Mouse (Mus musculus): ENCODE measurements around the gene Szt2. TPM values are rescaled to one million over a fixed set of nuclear protein-coding genes. Genes with fewer than 3 reads are reported as not detected.

Szt2 gene
- polyA plus RNA-seq, 1 experiment from 2014 or later = 4.7 TPM

GRCm38 (mm10) chr4:118394505-118394904, 14.6 kb downstream of the Szt2 start:
- Histone ChIP-seq H3K4me1 (ENCODE audit: control insufficient read depth, insufficient read depth, low read length) (0 out of 2 replicates have a peak, but pooled peaks cover 2% of the 10 kb centered on the region), H3K27me3 (replicated peaks; ENCODE audit: control insufficient read depth, insufficient read depth, low read length) (no peaks in the 10 kb centered on the region), H3K4me2 (ENCODE audit: low read depth, low read length) (no peak overlapping the region), H3K27ac (ENCODE audit: low read length) (no peak overlapping the region), H3K9ac (ENCODE audit: low read depth, low read length) (no peak overlapping the region), H3K36me3 (ENCODE audit: control insufficient read depth, insufficient read depth, low read length) (peaks cover 28% of the 10 kb centered on the region), H3K9me3 (ENCODE audit: control insufficient read depth, low read length) (no peaks in the 10 kb centered on the region), H3K4me3 (ENCODE audit: low read length) (no peak overlapping the region)
- 87% methylated on average over 6 of the region's 6 CpGs for WGBS
- ATAC-seq = no peak

- no peaks in the 10 kb centered on the region for H3K27me3 ChIP-seq (replicated peaks; ENCODE audit: control insufficient read depth, insufficient read depth, low read length)
These were observed 18.9 kb downstream of the Szt2 start for GRCm38 (mm10) chr4:118390146-118390545.

GRCm38 (mm10) chr4:118387316-118387715, 21.8 kb downstream of the Szt2 start:
- Histone ChIP-seq H3K4me2 (ENCODE audit: low read depth, low read length) (no peak overlapping the region), H3K27me3 (replicated peaks; ENCODE audit: control insufficient read depth, insufficient read depth, low read length) (no peaks in the 10 kb centered on the region), H3K9ac (ENCODE audit: low read depth, low read length) (no peak overlapping the region), H3K4me1 (ENCODE audit: control insufficient read depth, insufficient read depth, low read length) (no peaks in the 10 kb centered on the region), H3K4me3 (ENCODE audit: low read length) (no peak overlapping the region), H3K36me3 (ENCODE audit: control insufficient read depth, insufficient read depth, low read length) (peaks cover 37% of the 10 kb centered on the region), H3K27ac (ENCODE audit: low read length) (no peak overlapping the region), H3K9me3 (ENCODE audit: control insufficient read depth, low read length) (no peaks in the 10 kb centered on the region)
- 92% methylated on average over 8 of the region's 8 CpGs for WGBS
- ATAC-seq = no peak

More at GRCm38 (mm10) chr4:118390146-118390545, 18.9 kb downstream of the Szt2 start:
- no peak overlapping the region for H3K9ac ChIP-seq (ENCODE audit: low read depth, low read length)
- H3K27ac ChIP-seq (ENCODE audit: low read length) = no peak overlapping the region
- H3K9me3 ChIP-seq (ENCODE audit: control insufficient read depth, low read length) = no peaks in the 10 kb centered on the region
- no peak for ATAC-seq
- H3K36me3 ChIP-seq (ENCODE audit: control insufficient read depth, insufficient read depth, low read length) = peaks cover 39% of the 10 kb centered on the region
- H3K4me1 ChIP-seq (ENCODE audit: control insufficient read depth, insufficient read depth, low read length) = no peaks in the 10 kb centered on the region
- 88% methylated on average over 11 of the region's 11 CpGs for WGBS
- no peak overlapping the region for H3K4me3 ChIP-seq (ENCODE audit: low read length)
- no peak overlapping the region for H3K4me2 ChIP-seq (ENCODE audit: low read depth, low read length)

- H3K9ac ChIP-seq (ENCODE audit: low read depth, low read length) = no peak overlapping the region
- 92% methylated on average over 7 of the region's 7 CpGs for WGBS
- H3K4me1 ChIP-seq (ENCODE audit: control insufficient read depth, insufficient read depth, low read length) = no peaks in the 10 kb centered on the region
- H3K27ac ChIP-seq (ENCODE audit: low read length) = no peak overlapping the region
- no peak overlapping the region for H3K4me2 ChIP-seq (ENCODE audit: low read depth, low read length)
- no peaks in the 10 kb centered on the region for H3K27me3 ChIP-seq (replicated peaks; ENCODE audit: control insufficient read depth, insufficient read depth, low read length)
- H3K36me3 ChIP-seq (ENCODE audit: control insufficient read depth, insufficient read depth, low read length) = peaks cover 30% of the 10 kb centered on the region
- ATAC-seq = no peak
- no peaks in the 10 kb centered on the region for H3K9me3 ChIP-seq (ENCODE audit: control insufficient read depth, low read length)
- no peak overlapping the region for H3K4me3 ChIP-seq (ENCODE audit: low read length)
These were observed 25.8 kb downstream of the Szt2 start for GRCm38 (mm10) chr4:118383271-118383670.

GRCm38 (mm10) chr4:118375999-118376398, 33.1 kb downstream of the Szt2 start:
- Histone ChIP-seq H3K27me3 (replicated peaks; ENCODE audit: control insufficient read depth, insufficient read depth, low read length) (no peaks in the 10 kb centered on the region), H3K9me3 (ENCODE audit: control insufficient read depth, low read length) (no peaks in the 10 kb centered on the region), H3K27ac (ENCODE audit: low read length) (no peak overlapping the region), H3K4me2 (ENCODE audit: low read depth, low read length) (no peak overlapping the region), H3K4me1 (ENCODE audit: control insufficient read depth, insufficient read depth, low read length) (no peaks in the 10 kb centered on the region), H3K4me3 (ENCODE audit: low read length) (no peak overlapping the region), H3K9ac (ENCODE audit: low read depth, low read length) (no peak overlapping the region), H3K36me3 (ENCODE audit: control insufficient read depth, insufficient read depth, low read length) (peaks cover 41% of the 10 kb centered on the region)
- 96% methylated on average over 6 of the region's 6 CpGs for WGBS
- ATAC-seq = no peak

GRCm38 (mm10) chr4:118371822-118372221, 37.3 kb downstream of the Szt2 start:
- no peak overlapping the region for H3K27ac ChIP-seq (ENCODE audit: low read length)
- no peak overlapping the region for H3K4me2 ChIP-seq (ENCODE audit: low read depth, low read length)
- H3K36me3 ChIP-seq (ENCODE audit: control insufficient read depth, insufficient read depth, low read length) = peaks cover 32% of the 10 kb centered on the region
- 91% methylated on average over 13 of the region's 13 CpGs for WGBS
- H3K27me3 ChIP-seq (replicated peaks; ENCODE audit: control insufficient read depth, insufficient read depth, low read length) = no peaks in the 10 kb centered on the region
- H3K9me3 ChIP-seq (ENCODE audit: control insufficient read depth, low read length) = no peaks in the 10 kb centered on the region
- no peak overlapping the region for H3K4me3 ChIP-seq (ENCODE audit: low read length)
- H3K9ac ChIP-seq (ENCODE audit: low read depth, low read length) = no peak overlapping the region
- no peaks in the 10 kb centered on the region for H3K4me1 ChIP-seq (ENCODE audit: control insufficient read depth, insufficient read depth, low read length)
- no peak for ATAC-seq

GRCm38 (mm10) chr4:118368616-118369015, 40.5 kb downstream of the Szt2 start:
- Histone ChIP-seq H3K27ac (ENCODE audit: low read length) (no peak overlapping the region), H3K4me2 (ENCODE audit: low read depth, low read length) (no peak overlapping the region), H3K9me3 (ENCODE audit: control insufficient read depth, low read length) (no peaks in the 10 kb centered on the region), H3K27me3 (replicated peaks; ENCODE audit: control insufficient read depth, insufficient read depth, low read length) (no peaks in the 10 kb centered on the region), H3K4me3 (ENCODE audit: low read length) (no peak overlapping the region), H3K4me1 (ENCODE audit: control insufficient read depth, insufficient read depth, low read length) (no peaks in the 10 kb centered on the region), H3K36me3 (ENCODE audit: control insufficient read depth, insufficient read depth, low read length) (peaks cover 27% of the 10 kb centered on the region), H3K9ac (ENCODE audit: low read depth, low read length) (no peak overlapping the region)
- no peak for ATAC-seq
- 89% methylated on average over 3 of the region's 3 CpGs for WGBS

GRCm38 (mm10) chr4:118367551-118367950, 41.5 kb downstream of the Szt2 start:
- Histone ChIP-seq H3K27me3 (replicated peaks; ENCODE audit: control insufficient read depth, insufficient read depth, low read length) (no peaks in the 10 kb centered on the region), H3K4me2 (ENCODE audit: low read depth, low read length) (no peak overlapping the region), H3K36me3 (ENCODE audit: control insufficient read depth, insufficient read depth, low read length) (peaks cover 27% of the 10 kb centered on the region), H3K27ac (ENCODE audit: low read length) (no peak overlapping the region), H3K9ac (ENCODE audit: low read depth, low read length) (no peak overlapping the region), H3K4me1 (ENCODE audit: control insufficient read depth, insufficient read depth, low read length) (no peaks in the 10 kb centered on the region), H3K9me3 (ENCODE audit: control insufficient read depth, low read length) (no peaks in the 10 kb centered on the region), H3K4me3 (ENCODE audit: low read length) (no peak overlapping the region)
- 85% methylated on average over 12 of the region's 12 CpGs for WGBS
- ATAC-seq = no peak

GRCm38 (mm10) chr4:118365991-118366390, 43.1 kb downstream of the Szt2 start:
- peaks cover 21% of the 10 kb centered on the region for H3K36me3 ChIP-seq (ENCODE audit: control insufficient read depth, insufficient read depth, low read length)
- WGBS = 90% methylated on average over 14 of the region's 14 CpGs
- H3K4me1 ChIP-seq (ENCODE audit: control insufficient read depth, insufficient read depth, low read length) = peaks cover 1% of the 10 kb centered on the region

GRCm38 (mm10) chr4:118364641-118365040, 44.4 kb downstream of the Szt2 start:
- Histone ChIP-seq H3K4me2 (ENCODE audit: low read depth, low read length) (no peak overlapping the region), H3K4me3 (ENCODE audit: low read length) (no peak overlapping the region), H3K36me3 (ENCODE audit: control insufficient read depth, insufficient read depth, low read length) (peaks cover 21% of the 10 kb centered on the region), H3K27ac (ENCODE audit: low read length) (no peak overlapping the region), H3K27me3 (replicated peaks; ENCODE audit: control insufficient read depth, insufficient read depth, low read length) (no peaks in the 10 kb centered on the region), H3K9ac (ENCODE audit: low read depth, low read length) (no peak overlapping the region), H3K9me3 (ENCODE audit: control insufficient read depth, low read length) (no peaks in the 10 kb centered on the region), H3K4me1 (ENCODE audit: control insufficient read depth, insufficient read depth, low read length) (peaks cover 8% of the 10 kb centered on the region)
- WGBS = 93% methylated on average over 13 of the region's 13 CpGs
- no peak for ATAC-seq

More at GRCm38 (mm10) chr4:118365991-118366390, 43.1 kb downstream of the Szt2 start:
- no peak overlapping the region for H3K4me2 ChIP-seq (ENCODE audit: low read depth, low read length)
- no peak for ATAC-seq
- no peaks in the 10 kb centered on the region for H3K9me3 ChIP-seq (ENCODE audit: control insufficient read depth, low read length)
- no peak overlapping the region for H3K4me3 ChIP-seq (ENCODE audit: low read length)
- H3K9ac ChIP-seq (ENCODE audit: low read depth, low read length) = no peak overlapping the region
- H3K27me3 ChIP-seq (replicated peaks; ENCODE audit: control insufficient read depth, insufficient read depth, low read length) = no peaks in the 10 kb centered on the region
- H3K27ac ChIP-seq (ENCODE audit: low read length) = no peak overlapping the region

Data from intestine, embryonic 16.5 days (tissue).